Mouse (Mus musculus): ENCODE results near the gene Hk3. TPM values are rescaled to one million over a fixed set of nuclear protein-coding genes. Genes with fewer than 3 reads are reported as not detected.

The Hk3 gene
- total RNA-seq, 2 experiments from 2014 or later, result 43.1 to 109 TPM

DNA sequence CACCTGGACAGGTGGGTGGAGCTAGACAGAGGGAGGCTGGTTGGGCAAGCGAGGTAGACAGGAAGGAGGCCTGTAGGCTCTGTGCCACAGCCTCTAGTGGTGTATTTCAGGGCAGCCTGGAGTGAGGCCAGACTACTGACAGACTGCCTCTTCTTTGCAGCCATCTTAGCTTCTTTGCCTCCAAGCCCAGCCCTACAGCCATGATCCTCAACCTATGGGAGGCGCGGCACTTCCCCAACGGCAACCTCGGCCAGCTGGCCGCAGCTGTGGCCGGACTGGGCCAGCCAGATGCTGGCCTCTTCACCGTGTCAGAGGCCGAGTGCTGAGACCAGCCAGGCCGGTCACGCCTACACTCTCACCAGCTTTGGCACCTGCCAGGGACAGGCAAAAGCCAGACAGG lies 16.5 kb downstream of the Hk3 start:
- ATAC-seq (ENCODE audit: poor library complexity, severe bottlenecking), result peak; percentile 65

DNA sequence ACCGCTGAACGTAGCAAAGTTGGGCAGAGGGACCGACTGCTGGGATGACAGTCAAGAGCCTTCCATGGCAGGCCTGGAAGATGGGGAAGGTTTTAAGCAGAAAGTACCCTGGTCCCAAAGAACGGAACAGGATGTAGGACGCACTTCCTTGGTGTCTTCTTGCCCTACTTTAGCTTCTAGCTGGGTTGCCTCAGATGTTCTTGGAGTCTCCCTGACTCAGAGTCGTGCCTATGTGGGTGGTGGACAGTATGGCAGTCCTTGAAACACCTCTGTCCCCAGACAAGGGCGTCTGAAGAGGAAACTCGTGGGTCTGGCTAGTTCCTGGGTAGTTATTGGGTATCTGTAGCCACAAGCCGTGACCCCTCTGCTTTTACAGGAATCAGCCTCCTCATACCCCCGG lies 19.1 kb downstream of the Hk3 start:
- ATAC-seq (ENCODE audit: poor library complexity, severe bottlenecking), result no peak

DNA sequence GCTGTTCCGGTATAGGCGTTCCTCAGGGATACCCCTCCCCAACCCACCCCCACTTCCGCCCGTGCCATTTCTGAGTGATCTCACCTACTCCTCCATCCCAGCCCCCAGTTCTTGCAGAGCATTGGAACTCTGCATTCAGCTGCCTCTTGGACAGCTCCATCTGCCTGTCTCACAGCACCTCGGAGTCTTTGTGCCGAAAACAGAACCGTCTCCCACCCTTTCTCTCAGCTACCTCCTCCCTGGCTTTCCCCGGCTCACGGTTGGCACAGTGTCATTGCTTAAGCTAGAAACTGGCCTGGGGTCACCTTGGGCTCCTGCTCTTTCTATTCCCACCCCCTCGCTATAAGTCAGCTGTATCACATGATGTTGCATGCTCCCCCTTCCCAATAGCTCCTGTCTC lies 20.8 kb downstream of the Hk3 start:
- no peak for ATAC-seq (ENCODE audit: poor library complexity, severe bottlenecking)

DNA sequence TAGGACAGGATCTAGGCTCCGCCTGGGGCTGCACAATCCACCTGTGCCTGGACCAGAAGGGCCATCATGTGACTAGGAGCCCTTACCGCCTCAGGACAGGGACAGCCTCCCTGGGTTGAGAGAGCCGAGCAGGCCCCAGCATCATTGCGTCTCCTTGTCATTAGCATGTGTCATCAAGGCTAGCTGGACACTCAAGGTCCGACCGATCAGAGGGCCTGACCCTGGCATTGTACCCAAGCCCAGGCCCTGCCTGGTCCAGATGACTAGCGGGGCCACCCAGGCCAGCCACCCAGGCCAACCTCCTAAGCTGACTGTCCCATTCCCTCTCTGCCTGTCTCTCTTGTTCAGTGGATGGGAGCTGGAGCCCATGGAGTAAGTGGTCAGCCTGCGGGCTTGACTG lies 23.6 kb downstream of the Hk3 start:
- ATAC-seq (ENCODE audit: poor library complexity, severe bottlenecking), result no peak

DNA sequence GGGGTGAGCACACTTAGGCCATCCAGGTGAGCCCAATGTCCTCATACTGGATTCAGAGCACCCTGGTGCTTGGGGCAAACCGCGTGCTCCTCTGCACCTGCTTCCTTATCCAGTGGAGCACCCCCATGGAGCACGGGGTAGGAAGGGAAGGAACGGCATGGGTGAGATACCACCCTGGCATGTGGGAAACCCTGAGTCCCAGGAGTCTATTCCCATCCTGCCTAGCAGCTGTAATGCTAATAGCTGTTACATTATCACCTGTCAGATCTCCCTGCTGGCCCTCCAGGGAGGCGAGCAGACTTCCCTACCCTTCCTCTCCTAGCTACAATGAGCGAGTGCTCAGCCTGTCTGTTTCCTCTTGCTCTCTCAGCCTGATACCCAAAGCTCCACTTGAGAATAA lies 26.0 kb downstream of the Hk3 start:
- ATAC-seq (ENCODE audit: poor library complexity, severe bottlenecking), result no peak

DNA sequence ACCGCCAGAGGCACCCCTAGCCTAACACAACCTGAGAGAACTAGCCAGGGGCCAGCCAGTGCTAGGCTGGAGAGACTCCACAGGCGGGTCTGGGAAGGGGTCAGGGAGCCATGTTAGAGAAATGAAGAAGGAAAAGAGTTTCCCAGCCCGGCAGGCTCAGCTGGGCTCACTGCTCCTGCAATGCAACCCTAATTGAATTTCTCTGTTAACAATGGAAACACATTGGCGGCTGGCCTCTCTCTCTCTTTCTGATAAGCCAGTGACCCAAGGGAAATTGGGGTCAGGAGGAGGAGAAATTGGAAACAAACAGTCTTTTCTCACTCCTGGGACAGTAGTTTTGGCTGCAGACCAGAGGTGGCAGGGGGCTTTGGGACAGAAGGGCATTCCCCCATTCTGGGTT lies 26.6 kb downstream of the Hk3 start:
- no peak for ATAC-seq (ENCODE audit: poor library complexity, severe bottlenecking)

DNA sequence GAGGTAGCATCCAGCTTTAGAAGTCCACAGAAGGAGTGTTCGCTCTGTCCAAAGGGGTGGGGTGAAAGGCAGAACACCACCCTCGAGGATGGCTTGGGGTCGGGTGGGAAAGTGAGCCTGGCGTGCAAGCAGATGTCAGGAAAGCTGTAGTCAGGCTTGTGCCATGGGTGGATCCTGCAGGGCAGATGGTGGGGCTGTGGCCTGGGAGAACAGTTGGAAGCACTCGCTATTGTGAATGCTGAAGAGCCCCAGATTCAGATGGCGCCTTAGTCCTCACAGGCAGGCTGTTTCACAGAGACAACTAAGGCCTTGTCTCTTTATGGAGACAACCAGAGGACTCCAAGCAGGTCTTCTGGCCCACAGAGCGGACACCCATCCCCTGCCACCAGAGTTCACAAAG lies 29.0 kb downstream of the Hk3 start:
- ATAC-seq (ENCODE audit: poor library complexity, severe bottlenecking), result no peak

DNA sequence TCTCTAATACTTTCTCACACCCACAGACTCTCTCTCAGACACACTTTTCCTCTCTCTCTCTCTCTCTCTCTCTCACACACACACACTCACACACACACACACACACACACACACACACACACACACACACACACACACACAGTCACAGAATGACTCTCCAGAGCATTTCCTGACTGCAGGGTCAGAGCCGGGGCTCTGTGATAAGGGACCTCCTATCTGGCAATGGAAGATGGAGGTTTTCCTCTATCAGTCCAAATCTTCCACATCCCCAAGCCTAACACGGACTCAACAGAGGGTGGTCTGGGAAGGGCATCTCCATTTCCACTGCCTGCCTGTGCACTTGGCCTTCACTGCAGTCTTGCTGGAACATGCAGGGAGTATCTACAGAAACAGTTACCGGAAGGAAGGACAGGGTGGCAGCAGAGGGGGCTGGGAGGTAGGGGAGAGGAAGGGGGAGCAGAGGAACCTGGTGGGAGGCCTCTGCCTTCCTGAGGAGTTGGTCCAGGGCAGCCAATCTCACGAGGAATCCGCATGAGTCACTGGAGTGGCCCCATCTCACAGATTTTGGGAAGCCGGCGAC lies 32.9 kb downstream of the Hk3 start:
- ATAC-seq (ENCODE audit: poor library complexity, severe bottlenecking), result no peak

DNA sequence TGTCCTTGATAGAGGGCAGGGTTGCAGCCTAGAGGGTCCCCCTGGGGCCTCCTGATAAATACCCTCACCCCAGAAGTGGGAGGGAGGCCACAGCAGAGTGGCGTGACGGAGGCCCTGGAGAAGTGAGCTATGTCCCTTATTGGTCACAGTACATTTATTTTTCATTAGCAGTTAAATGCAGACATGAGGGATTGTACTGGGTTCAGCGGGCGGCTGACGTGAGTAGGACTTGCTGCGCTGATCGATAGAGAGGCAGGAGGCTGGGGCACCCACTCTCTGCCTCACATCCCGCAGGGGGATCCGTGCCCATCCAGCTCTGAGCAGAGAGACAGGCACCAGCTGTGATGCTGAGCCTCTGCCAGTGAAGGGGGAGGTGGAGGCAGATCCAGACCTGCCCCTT lies 33.8 kb downstream of the Hk3 start:
- ATAC-seq (ENCODE audit: poor library complexity, severe bottlenecking), result no peak

DNA sequence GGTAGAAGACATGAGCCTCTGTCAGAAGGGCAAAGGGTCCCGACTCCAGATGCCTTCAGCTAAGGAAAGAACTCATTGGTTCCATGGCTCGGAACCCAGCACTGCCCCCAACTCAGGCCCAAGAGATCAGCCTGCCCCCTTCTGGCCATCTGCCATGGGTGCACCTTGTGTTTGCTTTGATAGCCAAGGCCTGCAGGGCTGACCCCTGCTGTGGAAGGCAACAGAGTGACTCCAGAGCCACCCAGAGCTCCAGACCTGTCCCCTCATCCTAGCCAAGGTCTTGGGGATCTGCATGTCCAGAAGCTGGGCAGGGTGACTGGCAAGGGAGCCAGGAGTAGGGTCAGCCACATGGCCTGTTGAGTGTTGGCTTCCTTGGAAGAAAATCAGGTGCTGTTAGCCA lies 37.6 kb downstream of the Hk3 start:
- ATAC-seq (ENCODE audit: poor library complexity, severe bottlenecking), result no peak

DNA sequence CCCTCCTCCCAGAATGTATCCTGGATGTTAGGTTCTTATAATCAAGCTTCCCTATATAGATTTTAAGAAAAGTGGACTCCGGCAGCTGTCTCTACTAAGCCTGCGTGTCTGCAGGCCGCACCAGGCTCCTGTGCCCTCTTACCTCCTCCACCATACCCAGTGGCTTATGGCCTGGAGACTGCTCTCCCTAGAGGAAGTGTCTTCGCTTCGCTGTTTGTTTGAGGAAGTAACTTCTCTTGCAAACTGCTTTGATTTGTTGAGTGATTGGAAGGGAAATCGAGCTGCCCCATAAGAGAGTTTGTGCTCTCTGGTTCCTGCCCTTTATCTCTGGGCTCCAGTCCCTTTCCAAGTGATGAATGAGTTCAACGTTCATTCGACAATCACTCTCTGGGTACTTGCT lies 38.2 kb downstream of the Hk3 start:
- ATAC-seq (ENCODE audit: poor library complexity, severe bottlenecking), result peak; percentile 57

DNA sequence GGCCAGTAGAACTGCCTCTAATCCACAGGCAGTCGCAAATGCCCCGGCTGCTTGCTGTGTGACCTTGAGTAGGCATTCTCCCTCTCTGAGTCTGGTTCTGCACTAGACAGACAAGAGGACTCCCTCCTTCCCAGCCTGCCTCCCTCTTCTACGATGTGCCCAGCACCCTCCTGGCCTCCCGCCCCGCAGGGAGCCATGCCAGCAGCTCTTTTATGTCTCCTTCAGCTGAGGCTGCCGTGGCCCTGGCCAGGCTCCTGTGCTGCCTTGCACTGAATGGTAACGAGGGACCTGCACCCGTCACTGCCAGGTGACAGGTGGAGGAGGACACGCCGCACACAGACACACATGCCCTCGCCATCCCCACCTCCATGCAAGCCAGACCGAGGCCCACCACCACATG lies 40.2 kb downstream of the Hk3 start:
- no peak for ATAC-seq (ENCODE audit: poor library complexity, severe bottlenecking)

DNA sequence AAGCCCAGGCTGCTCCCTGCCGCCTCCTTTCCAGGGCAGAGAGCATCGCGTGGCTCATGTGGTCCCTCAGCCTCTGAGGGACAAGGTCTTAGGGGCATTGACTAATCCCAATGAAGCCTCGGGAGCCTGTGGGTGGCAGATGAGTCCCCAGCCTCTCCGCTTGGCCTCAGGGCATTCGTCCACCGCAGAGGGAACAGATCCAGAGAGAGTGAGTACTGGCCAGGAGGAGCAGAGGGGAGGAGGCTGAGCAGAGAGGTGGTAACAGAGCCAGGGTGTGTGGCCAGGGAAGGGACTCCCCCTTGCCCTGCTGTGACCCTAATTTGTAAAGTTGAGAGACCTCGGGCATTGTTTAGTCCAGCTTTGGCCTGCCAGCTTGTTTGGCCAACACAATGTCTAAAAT lies 42.4 kb downstream of the Hk3 start:
- no peak for ATAC-seq (ENCODE audit: poor library complexity, severe bottlenecking)

DNA sequence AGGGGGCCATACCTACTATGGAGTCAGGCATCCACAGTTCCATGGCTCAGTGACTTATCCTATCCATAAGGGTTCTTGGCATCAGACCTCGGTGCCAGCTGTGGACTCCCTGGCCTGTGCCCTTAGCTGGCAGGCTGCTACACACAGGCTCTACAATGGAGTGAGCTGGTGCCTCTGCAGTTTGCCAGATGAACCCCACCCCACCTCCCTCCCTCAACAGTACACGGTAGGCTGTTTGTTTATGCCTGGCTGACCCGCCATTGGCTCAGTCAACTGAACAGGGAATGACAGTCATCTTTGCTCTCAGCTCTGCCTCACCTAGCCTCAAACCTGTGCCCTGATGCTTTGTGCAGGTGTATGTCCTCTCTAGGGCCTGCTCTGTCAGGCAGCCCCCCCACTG lies 45.6 kb downstream of the Hk3 start:
- no peak for ATAC-seq (ENCODE audit: poor library complexity, severe bottlenecking)

DNA sequence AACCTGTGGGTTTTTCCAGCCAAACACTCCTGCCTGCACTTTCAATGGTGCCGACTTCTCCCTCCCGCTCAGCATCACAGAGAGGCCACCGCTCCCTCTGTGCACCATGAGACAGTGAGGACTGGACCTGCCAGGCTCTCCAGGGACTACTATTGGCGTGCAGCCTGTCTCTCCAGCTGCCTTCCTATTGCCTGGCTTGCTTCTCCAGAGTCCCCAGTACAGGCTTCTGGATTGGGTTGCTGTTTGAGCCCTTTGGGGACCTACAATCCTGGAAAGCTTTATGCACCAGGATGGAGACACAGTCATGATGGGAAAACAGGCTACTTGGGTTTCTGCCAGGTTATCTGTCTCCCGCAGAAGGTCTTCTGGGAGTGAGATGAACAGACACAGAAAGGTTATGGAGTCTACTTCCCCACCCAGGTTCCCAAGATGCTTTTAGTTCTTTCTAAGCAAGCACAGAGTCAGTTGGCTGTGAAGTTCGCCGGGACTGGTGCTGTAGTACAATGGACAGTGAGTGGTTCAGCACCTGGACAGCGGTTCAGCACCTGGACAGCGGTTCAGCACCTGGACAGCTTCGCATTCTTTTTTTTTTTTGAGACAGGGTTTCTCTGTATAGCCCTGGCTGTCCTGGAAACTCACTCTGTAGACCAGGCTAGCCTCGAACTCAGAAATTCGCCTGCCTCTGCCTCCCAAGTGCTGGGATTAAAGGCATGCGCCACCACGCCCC lies 50.5 kb downstream of the Hk3 start:
- no peak for ATAC-seq (ENCODE audit: poor library complexity, severe bottlenecking)

DNA sequence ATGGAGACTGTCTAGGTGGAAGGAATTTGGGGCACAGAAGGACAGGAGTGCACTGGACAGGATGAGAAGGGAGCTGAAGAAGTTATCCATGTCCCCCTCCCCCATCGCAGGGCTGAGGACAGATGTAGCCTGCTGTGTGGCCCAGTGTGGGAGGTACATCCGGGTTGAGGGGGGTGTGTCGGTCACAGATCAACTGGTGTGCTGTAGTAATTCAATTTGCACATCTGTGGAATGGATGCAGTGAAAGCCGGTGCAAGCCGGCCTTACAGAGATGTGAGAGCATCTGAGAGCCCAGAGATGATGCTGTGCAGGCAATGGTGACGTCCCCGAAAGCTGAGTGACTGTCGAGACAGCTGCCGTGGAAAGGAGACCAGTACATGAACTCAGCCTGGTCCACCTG lies 51.7 kb downstream of the Hk3 start:
- ATAC-seq (ENCODE audit: poor library complexity, severe bottlenecking), result no peak

DNA sequence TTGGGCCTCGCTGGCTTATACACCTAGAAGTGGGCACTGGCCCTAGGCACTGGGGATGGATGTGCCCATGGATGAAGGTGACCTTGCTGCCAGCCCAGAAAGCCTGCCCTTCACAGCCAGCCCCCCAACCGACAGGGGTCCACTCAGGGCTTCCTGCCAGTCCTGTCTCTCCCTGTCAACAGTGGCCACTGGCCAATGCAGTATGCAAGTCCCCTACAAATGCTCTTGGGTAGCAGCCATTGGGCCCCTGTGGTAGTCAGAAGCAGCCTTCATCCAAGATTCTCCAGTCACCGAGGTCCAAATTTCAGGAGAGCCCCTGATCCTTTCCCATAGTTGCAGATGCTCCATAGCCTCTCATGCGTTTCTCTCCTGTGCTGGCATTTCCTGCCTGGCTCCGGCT lies 52.5 kb downstream of the Hk3 start:
- ATAC-seq (ENCODE audit: poor library complexity, severe bottlenecking), result no peak

DNA sequence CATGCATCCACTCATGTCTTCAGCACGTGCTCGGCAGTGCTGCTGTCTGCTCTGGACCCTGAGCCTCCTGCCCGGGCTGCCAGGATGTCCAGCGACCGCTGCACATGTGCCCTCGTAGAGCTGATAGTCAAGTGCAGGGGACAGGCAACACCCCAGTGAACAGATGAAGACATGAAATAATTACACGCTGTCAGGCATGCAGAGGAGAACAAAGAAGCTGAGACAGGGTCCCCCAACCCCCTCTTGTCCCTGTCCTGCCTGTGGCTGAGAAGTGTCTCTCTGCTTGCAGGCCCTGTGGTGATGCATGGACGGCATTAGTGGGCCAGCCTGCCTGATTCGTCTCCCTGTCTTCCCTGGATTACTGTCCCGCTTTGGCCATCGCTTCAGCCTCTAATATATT lies 53.7 kb downstream of the Hk3 start:
- ATAC-seq (ENCODE audit: poor library complexity, severe bottlenecking), result no peak

DNA sequence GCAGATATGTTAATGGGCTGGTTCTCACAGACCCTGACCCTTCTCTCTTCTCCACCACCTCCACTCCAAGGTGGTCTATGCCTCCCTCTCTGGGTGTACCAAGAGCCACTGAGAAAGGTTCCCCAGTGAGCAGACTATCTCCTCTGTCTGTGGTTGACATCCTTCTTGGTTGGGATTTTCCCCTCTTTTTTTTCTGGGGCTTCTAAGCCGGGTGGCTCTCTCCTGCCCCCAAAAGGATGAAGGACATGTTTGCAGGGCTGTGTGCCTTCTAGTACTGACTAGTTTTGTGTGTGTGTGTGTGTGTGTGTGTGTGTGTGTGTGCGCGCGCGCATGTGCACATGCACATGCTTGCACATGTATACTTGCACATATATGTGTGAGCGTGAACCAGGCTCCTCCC lies 55.9 kb downstream of the Hk3 start:
- no peak for ATAC-seq (ENCODE audit: poor library complexity, severe bottlenecking)

DNA sequence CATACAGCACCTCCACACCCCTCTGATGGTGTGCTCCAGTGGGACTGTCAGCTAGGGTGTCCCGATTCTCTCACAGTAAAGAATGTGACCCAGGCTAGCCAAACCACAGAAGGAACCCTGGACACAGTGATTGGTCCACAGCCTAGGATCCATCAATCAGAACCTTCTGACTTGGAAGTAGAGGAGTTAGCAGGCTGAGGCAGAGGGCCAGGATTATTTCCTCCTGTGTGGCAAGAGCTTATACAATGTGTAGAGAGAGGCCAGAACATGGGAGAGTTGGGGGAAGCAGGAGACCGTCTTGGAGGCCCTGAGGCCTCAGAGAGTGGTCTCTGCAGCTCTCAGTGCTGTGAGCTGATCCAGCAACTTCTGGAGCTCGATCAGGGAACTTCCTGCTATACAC lies 60.7 kb downstream of the Hk3 start:
- ATAC-seq (ENCODE audit: poor library complexity, severe bottlenecking), result no peak

DNA sequence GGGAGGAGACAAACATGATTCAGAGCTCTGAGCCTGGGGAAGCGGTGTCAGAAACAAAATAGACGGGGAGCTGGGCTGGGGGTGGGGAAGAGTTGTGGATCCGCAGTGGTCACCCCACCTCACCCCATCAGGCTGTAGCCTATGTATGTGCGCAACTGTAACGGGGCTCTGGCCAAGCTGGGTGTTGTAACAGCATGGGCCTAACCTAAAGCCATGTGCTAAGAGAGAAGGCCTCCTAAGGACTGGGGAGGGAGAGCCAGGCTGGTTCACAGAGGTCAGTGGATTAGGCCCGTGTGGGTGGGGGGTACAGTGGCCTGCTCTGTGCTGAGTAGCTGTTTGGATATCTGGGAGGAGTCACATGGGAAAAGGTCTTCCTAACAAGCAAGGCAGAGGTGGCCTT lies 61.3 kb downstream of the Hk3 start:
- ATAC-seq (ENCODE audit: poor library complexity, severe bottlenecking), result no peak

DNA sequence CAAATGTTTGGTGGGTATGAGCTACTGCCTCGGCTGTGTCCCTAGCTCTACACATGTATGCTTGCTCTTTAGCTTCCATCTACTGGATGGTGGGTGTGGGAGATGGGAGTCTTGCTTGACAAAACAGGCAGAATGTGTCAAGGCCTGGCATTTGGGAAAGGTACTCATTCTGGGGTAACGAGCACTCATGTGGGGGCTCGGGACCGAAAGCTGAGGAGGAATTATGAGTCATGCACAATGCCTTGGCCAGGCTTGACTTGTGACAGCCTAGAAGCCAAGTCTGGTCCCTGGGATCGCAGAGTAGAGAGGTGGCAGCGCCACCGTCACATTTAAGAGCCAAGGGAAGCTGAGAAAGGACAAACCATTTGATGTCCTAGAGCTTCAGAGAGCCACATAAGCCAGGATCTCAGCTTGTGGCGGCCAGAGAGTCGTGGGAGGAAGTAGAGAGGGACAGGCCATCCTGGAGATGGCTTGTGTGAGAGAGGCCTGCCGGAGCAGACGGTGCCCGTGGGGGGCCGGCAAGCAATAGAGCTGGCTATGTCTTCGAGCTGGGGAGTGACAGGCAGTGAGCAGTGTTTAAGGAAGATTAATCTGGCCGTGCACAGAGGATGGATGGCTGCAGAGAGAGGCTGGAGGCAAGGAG lies 62.0 kb downstream of the Hk3 start:
- no peak for ATAC-seq (ENCODE audit: poor library complexity, severe bottlenecking)

DNA sequence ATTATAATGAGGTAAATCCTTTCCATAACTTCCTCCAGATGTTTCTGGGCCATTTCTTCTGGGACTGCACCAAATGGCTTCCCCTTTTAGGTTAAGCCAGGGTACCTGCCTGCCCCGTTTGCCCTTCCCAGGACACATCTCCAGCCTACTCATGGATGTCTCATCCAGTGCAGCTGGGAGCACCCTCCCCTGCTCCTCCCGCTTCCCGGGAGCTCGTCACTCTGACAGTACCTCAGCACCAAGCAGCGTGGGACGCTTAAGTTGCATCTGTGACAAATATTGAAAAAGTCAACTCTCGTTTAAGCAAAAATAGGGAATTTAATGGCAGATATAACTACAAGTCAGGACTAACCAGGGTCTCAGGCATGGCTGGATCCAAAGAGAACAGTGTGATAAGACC lies 63.9 kb downstream of the Hk3 start:
- ATAC-seq (ENCODE audit: poor library complexity, severe bottlenecking), result no peak

Measured in megakaryocyte, adult 5-6 weeks (primary cell).